Mouse (Mus musculus): ENCODE results near the gene Ccl21b.
"Not testable (repeated sequence)": the region's sequence is repeated elsewhere in the genome, so short reads cannot be mapped to it uniquely, and the experiment has no call there.

Gene Ccl21b

GRCm38 (mm10) chr4:42255467-42255866 lies at the start of gene Ccl21b:
Ccl21b (plus strand) TSS chr4:42255767.
- DNase-seq (ENCODE audit: low spot score in 2 of 2): not testable (repeated sequence)

GRCm38 (mm10) chr4:42240339-42240738 lies 15.2 kb upstream of the Ccl21b start, which contains the start of gene Gm10600:
Gm10600 (plus strand) TSS chr4:42240639.
- DNase-seq (ENCODE audit: low spot score in 2 of 2): not testable (repeated sequence)

- DNase-seq (ENCODE audit: low spot score in 2 of 2): not testable (repeated sequence)
Observed at GRCm38 (mm10) chr4:42293967-42294366, 38.4 kb downstream of the Ccl21b start, which contains the start of gene Gm21953. Gm21953 (plus strand) TSS chr4:42294267.

Measured in urinary bladder, postnatal 4 days (tissue).